Mouse (Mus musculus): Measurements from ENCODE around the gene Lcmt2. TPM values are rescaled to one million over a fixed set of nuclear protein-coding genes. Genes with fewer than 3 reads are reported as not detected.

Gene Lcmt2
- polyA plus RNA-seq (2012; ENCODE audit: insufficient read depth, insufficient read length, low replicate concordance, missing spikeins) = not detected in 2 replicates

- Histone ChIP-seq H3K4me3 (ENCODE audit: insufficient read depth, low read depth, low read length) (peak within 1 kb of the TSS; percentile 74), H3K27ac (ENCODE audit: insufficient read depth, low read depth, low read length) (peak within 1 kb of the TSS; percentile 91), H3K4me1 (ENCODE audit: control insufficient read depth, insufficient read depth, low read length) (peaks cover 9% of the 10 kb centered on the region; the same call in 1 of the 2 replicates)
- TF ChIP-seq POLR2A (IDR thresholded peaks at IDR 0.05; ENCODE audit: insufficient read depth, low read depth, low read length) = peak; percentile 99
- no peak for TF ChIP-seq CTCF (IDR thresholded peaks at IDR 0.05; ENCODE audit: insufficient read depth, low read depth, low read length)
- WGBS = under 1% methylated on average over 87 of the region's 87 CpGs
Measured at GRCm38 (mm10) chr2:121140018-121140882, at the start of gene Lcmt2, which contains the start of gene Adal. Gene Lcmt2, minus strand, starts transcription at chr2:121140653. Gene Adal, plus strand, starts transcription at chr2:121140428.

GRCm38 (mm10) chr2:121188530-121188929 lies 48.1 kb upstream of the Lcmt2 start:
- H3K4me1 ChIP-seq (ENCODE audit: control insufficient read depth, insufficient read depth, low read length) = peaks cover 2% of the 10 kb centered on the region; the same call in 1 of the 2 replicates
- TF ChIP-seq CTCF (IDR thresholded peaks at IDR 0.05; ENCODE audit: insufficient read depth, low read depth, low read length) (no peak), POLR2A (IDR thresholded peaks at IDR 0.05; ENCODE audit: insufficient read depth, low read depth, low read length) (no peak)
- no peak overlapping the region for H3K4me3 ChIP-seq (ENCODE audit: insufficient read depth, low read depth, low read length)
- no peak overlapping the region for H3K27ac ChIP-seq (ENCODE audit: insufficient read depth, low read depth, low read length)
- WGBS = 67% methylated on average over 1 of the region's 1 CpGs

- H3K4me3 ChIP-seq (ENCODE audit: insufficient read depth, low read depth, low read length) = no peak overlapping the region
- TF ChIP-seq CTCF (IDR thresholded peaks at IDR 0.05; ENCODE audit: insufficient read depth, low read depth, low read length) (no peak), POLR2A (IDR thresholded peaks at IDR 0.05; ENCODE audit: insufficient read depth, low read depth, low read length) (no peak)
- H3K4me1 ChIP-seq (ENCODE audit: control insufficient read depth, insufficient read depth, low read length) = 0 out of 2 replicates have a peak, but pooled peaks cover 2% of the 10 kb centered on the region
- no peak overlapping the region for H3K27ac ChIP-seq (ENCODE audit: insufficient read depth, low read depth, low read length)
- 97% methylated on average over 7 of the region's 7 CpGs for WGBS
Measured at GRCm38 (mm10) chr2:121184142-121184541, 43.7 kb upstream of the Lcmt2 start.

GRCm38 (mm10) chr2:121183431-121183830 lies 43.0 kb upstream of the Lcmt2 start:
- WGBS = 81% methylated on average over 5 of the region's 5 CpGs
- Histone ChIP-seq H3K4me3 (ENCODE audit: insufficient read depth, low read depth, low read length) (no peak overlapping the region), H3K27ac (ENCODE audit: insufficient read depth, low read depth, low read length) (no peak overlapping the region)

DNA sequence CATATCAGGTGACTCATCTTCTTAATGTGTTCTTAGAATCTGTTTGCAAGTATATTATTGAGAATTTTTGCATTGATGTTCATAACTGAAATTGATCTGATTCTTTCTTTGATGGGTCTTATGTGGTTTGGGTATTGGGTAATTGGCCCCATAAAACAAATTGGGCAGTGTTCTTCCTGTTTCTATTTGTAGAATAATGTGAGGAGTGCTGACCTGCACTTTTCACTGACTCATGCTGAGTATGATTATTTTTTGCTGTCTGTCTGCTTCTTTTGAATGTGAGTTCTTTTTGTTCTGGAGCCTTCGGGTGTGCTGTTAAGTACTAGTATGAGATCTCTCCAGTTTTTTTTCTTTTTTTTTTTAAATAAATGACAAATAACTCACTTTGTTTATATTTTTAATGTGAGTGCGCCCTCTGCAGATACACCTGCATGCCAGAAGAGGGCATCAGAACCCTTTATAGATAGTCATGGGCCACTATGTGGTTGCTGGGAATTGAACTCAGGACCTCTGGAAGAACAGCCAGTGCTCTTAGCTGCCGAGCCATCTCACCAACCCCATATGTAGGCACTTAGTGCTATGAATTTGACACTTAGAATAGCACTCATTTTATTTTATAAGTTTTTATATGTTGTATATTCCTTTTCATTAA lies 38.5 kb upstream of the Lcmt2 start:
- 0 out of 2 replicates have a peak, but pooled peaks cover 2% of the 10 kb centered on the region for H3K4me1 ChIP-seq (ENCODE audit: control insufficient read depth, insufficient read depth, low read length)
- WGBS = 93% methylated on average over 3 of the region's 3 CpGs

More at GRCm38 (mm10) chr2:121183431-121183830, 43.0 kb upstream of the Lcmt2 start:
- H3K4me1 ChIP-seq (ENCODE audit: control insufficient read depth, insufficient read depth, low read length) = 0 out of 2 replicates have a peak, but pooled peaks cover 2% of the 10 kb centered on the region
- no peak for TF ChIP-seq CTCF (IDR thresholded peaks at IDR 0.05; ENCODE audit: insufficient read depth, low read depth, low read length)
- TF ChIP-seq POLR2A (IDR thresholded peaks at IDR 0.05; ENCODE audit: insufficient read depth, low read depth, low read length) = no peak

DNA sequence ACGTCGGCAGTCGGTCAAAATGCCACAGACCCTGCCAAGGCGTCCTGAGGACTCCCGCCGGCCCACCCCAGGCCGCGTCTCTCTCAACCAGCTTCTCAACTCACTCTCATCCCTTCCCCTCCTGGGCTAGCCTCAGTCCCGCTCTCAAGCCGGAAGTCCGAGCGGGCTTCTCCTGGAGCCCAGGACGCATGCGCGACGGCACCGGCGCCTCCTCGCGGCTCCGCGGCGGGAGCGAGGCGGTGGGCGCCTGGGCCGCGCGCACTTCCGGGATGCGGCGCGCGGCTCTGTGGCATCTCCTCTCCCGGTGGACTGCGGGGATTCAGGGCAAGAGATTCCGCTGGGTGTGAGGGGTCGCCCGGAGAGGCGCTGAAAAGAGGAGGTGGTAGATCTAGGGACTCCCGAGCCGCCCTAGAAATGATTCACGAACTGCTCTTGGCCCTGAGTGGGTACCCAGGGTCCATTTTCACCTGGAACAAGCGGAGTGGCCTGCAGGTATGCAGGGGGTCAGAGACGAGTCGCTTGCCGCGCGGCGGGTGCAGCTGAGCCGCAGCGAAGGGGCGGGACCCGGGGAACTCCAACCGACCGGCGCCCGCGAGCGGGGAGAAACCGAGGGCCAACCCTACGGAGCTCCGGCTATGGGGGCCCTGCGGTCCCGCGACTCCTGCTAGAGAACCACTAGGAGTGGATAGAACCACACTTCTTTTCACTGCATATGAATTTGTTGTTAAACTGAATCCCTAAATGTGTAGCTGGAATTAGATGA lies 30.7 kb upstream of the Lcmt2 start, which contains the start of gene Zscan29:
TSS of gene Zscan29 (minus strand) at position 146 of the 763 bp plus-strand sequence.
- WGBS = under 1% methylated on average over 66 of the region's 66 CpGs
- 0 out of 2 replicates have a peak, but pooled peaks have one; percentile 9 for TF ChIP-seq CTCF (IDR thresholded peaks at IDR 0.05; ENCODE audit: insufficient read depth, low read depth, low read length)
- peak; percentile 93 for TF ChIP-seq POLR2A (IDR thresholded peaks at IDR 0.05; ENCODE audit: insufficient read depth, low read depth, low read length)
- peak within 1 kb of the TSS; percentile 27; the same call in 1 of the 2 replicates for H3K27ac ChIP-seq (ENCODE audit: insufficient read depth, low read depth, low read length)

More for the DNA sequence above, 38.5 kb upstream of the Lcmt2 start:
- H3K4me3 ChIP-seq (ENCODE audit: insufficient read depth, low read depth, low read length) = no peak overlapping the region
- TF ChIP-seq CTCF (IDR thresholded peaks at IDR 0.05; ENCODE audit: insufficient read depth, low read depth, low read length) (no peak), POLR2A (IDR thresholded peaks at IDR 0.05; ENCODE audit: insufficient read depth, low read depth, low read length) (no peak)
- no peak overlapping the region for H3K27ac ChIP-seq (ENCODE audit: insufficient read depth, low read depth, low read length)

DNA sequence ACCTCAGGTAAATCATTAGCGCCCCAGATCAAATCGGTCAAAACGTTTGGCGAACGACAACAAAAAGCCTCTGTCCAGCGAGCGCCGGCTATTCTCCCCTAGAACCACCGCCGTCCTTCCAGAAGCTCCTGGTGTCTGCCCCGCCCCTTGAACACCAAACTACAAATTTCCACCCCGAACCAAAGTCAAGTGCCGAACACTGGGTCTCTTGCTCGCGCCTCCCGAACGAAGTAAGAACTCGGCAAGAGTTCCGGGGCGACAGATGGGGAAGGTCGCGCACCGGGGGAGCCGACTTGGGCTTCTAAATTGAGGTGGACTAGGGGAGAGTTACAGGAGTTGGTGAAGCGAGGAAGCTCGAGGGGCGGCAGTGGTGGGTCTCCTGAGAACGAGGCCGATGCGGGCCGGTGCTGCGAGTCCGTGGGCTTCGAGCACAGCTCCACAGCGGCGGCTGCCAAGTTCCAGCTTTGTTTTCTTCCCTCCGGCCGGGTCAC lies 30.1 kb upstream of the Lcmt2 start, which contains the start of gene Tubgcp4:
TSS of gene Tubgcp4 (plus strand) at position 174 of the 491 bp plus-strand sequence.
- Histone ChIP-seq H3K4me3 (ENCODE audit: insufficient read depth, low read depth, low read length) (peak within 1 kb of the TSS; percentile 68), H3K27ac (ENCODE audit: insufficient read depth, low read depth, low read length) (peak within 1 kb of the TSS; percentile 27; the same call in 1 of the 2 replicates), H3K4me1 (ENCODE audit: control insufficient read depth, insufficient read depth, low read length) (peaks cover 9% of the 10 kb centered on the region)
- TF ChIP-seq POLR2A (IDR thresholded peaks at IDR 0.05; ENCODE audit: insufficient read depth, low read depth, low read length) (no peak), CTCF (IDR thresholded peaks at IDR 0.05; ENCODE audit: insufficient read depth, low read depth, low read length) (no peak)
- WGBS = under 1% methylated on average over 38 of the region's 38 CpGs

More for the DNA sequence above, 30.7 kb upstream of the Lcmt2 start, which contains the start of gene Zscan29:
- peak within 1 kb of the TSS; percentile 68 for H3K4me3 ChIP-seq (ENCODE audit: insufficient read depth, low read depth, low read length)
- peaks cover 9% of the 10 kb centered on the region for H3K4me1 ChIP-seq (ENCODE audit: control insufficient read depth, insufficient read depth, low read length)

GRCm38 (mm10) chr2:121169902-121170301 lies 29.4 kb upstream of the Lcmt2 start:
- WGBS = 3% methylated on average over 9 of the region's 9 CpGs
- peaks cover 9% of the 10 kb centered on the region for H3K4me1 ChIP-seq (ENCODE audit: control insufficient read depth, insufficient read depth, low read length)
- no peak overlapping the region for H3K27ac ChIP-seq (ENCODE audit: insufficient read depth, low read depth, low read length)
- TF ChIP-seq POLR2A (IDR thresholded peaks at IDR 0.05; ENCODE audit: insufficient read depth, low read depth, low read length) (no peak), CTCF (IDR thresholded peaks at IDR 0.05; ENCODE audit: insufficient read depth, low read depth, low read length) (no peak)
- H3K4me3 ChIP-seq (ENCODE audit: insufficient read depth, low read depth, low read length) = peak overlapping the region; percentile 33
